Mouse (Mus musculus) E14TG2a.4 (cell line): Measurements from ENCODE around the gene Angel2.

Experiments used
- CTCF ChIP-seq: conservative IDR thresholded peaks from 2 replicates; pipeline ENCODE4 v1.5.1; 2014; ENCODE audit warnings: low read length
- NANOG ChIP-seq: IDR thresholded peaks from 2 replicates; pipeline ENCODE4 v1.6.1; 2014; ENCODE audit warnings: borderline replicate concordance, low read length, mixed read lengths
- POU5F1 ChIP-seq: IDR thresholded peaks from 2 replicates; pipeline ENCODE4 v1.6.1; 2014; ENCODE audit warnings: low read length, borderline replicate concordance

- TF ChIP-seq CTCF, result no peak
- no peak for TF ChIP-seq POU5F1
- no peak for TF ChIP-seq NANOG
Observed at GRCm38 (mm10) chr1:190947986-190948385, 23.1 kb downstream of the Angel2 start.
